ENCODE assay signal across 22 mouse cellular contexts in genomic region chr13:101084193-101084592, GRCm38 (mm10).
"Had no signal": no experiment of that assay in that cellular context is flagged by ENCODE, and none has a peak within 500 bp of the region (broad histone marks: within the 10 kb centered on the region; RNA-seq: fewer than 3 reads in every experiment).

No protein-coding gene starts in this region.

- H3K9ac ChIP-seq: heart, embryonic 13.5 days; heart, embryonic 15.5 days; hindbrain, embryonic 13.5 days; hindbrain, embryonic 15.5 days; limb, embryonic 12.5 days; liver, embryonic 13.5 days; liver, embryonic 15.5 days had no signal

- H3K4me2 ChIP-seq: heart, embryonic 11.5 days; heart, embryonic 13.5 days; heart, embryonic 15.5 days; hindbrain, embryonic 13.5 days; hindbrain, embryonic 15.5 days; limb, embryonic 12.5 days; liver, embryonic 11.5 days; liver, embryonic 13.5 days; liver, embryonic 15.5 days had no signal

- H3K27me3 ChIP-seq: heart, embryonic 13.5 days; heart, embryonic 15.5 days; hindbrain, embryonic 13.5 days; hindbrain, embryonic 15.5 days; limb, embryonic 12.5 days; liver, embryonic 13.5 days; liver, embryonic 15.5 days had no signal

- H3K4me1 ChIP-seq: heart, embryonic 13.5 days; heart, embryonic 15.5 days; hindbrain, embryonic 13.5 days; hindbrain, embryonic 15.5 days; limb, embryonic 10.5 days; limb, embryonic 12.5 days; liver, embryonic 13.5 days; liver, embryonic 15.5 days had no signal

- H3K27ac ChIP-seq: heart, adult 2 months; heart, embryonic 13.5 days; heart, embryonic 15.5 days; hindbrain, embryonic 13.5 days; hindbrain, embryonic 15.5 days; hindbrain, postnatal 0 days; limb, embryonic 10.5 days; limb, embryonic 12.5 days; liver, embryonic 13.5 days; liver, embryonic 15.5 days had no signal

- H3K36me3 ChIP-seq: heart, embryonic 13.5 days; heart, embryonic 15.5 days; hindbrain, embryonic 13.5 days; hindbrain, embryonic 15.5 days; limb, embryonic 10.5 days; limb, embryonic 12.5 days; liver, embryonic 13.5 days; liver, embryonic 15.5 days had no signal

- H3K9me3 ChIP-seq: heart, embryonic 13.5 days; heart, embryonic 15.5 days; hindbrain, embryonic 13.5 days; hindbrain, embryonic 15.5 days; limb, embryonic 10.5 days; limb, embryonic 12.5 days; liver, embryonic 13.5 days; liver, embryonic 15.5 days had no signal

- ATAC-seq: hindbrain, postnatal 0 days; intestine, postnatal 0 days had no signal

- DNase-seq: gastrocnemius, postnatal 14 days; gastrocnemius, postnatal 36 days; heart, adult 2 months; heart, postnatal 14 days; heart, postnatal 36 days; kidney, adult 18-20 months; kidney, postnatal 10 days; kidney, postnatal 25 days; kidney, postnatal 4 days; liver; liver, embryonic 13.5 days had no signal

- H3K4me3 ChIP-seq: heart, adult 2 months; heart, embryonic 13.5 days; heart, embryonic 15.5 days; hindbrain, embryonic 13.5 days; hindbrain, embryonic 15.5 days; limb, embryonic 10.5 days; limb, embryonic 12.5 days; liver, embryonic 13.5 days; liver, embryonic 15.5 days had no signal
